Mouse (Mus musculus): ENCODE results near the gene Orc3. TPM values are rescaled to one million over a fixed set of nuclear protein-coding genes. Genes with fewer than 3 reads are reported as not detected.
A peak's percentile ranks its signal among the peaks of the same experiment; 100 is the strongest.
"Not testable (repeated sequence)": the region's sequence is repeated elsewhere in the genome, so short reads cannot be mapped to it uniquely, and the experiment has no call there.

Gene Orc3
- total RNA-seq, 2 experiments from 2014 or later, result 56.3 to 81.0 TPM

DNA sequence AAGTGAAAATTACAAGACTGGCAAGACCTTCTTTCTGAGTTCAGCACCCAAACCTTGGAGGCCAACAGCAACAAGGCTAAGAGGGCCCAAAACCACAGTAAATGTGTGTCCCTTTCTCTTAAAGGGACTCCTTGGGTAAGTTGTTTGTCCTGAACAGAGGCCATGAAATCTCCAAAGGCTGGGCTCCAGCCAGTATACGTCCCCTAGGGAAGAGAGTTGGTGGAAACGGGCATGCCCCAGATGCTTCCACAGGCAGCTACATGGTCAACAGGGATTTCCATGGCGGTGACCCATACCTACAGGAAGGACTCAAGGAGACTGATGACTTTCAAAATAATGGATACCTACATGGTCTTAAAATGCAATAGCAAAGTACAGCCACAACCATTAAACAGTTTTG lies 31.3 kb downstream of the Orc3 start:
- DNase-seq, result peak; percentile 73

DNA sequence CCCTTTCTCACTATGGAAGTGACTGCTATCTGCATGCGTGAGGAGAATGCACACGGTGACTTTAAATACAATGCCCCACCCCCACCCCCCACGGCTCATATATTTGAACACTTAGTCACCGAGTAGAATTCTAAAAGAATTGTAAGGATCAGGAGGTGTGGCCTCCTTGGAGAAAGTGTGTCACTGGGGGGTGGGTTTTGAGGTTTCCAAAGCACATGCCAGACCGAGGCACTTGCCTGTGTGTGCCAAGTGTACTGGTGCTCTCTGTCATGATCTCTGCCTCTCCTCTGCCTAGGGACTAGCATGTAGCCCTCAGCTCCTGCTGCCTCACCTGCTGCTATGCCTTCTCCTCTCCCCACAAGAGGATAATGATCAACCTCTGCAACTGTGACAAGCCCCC lies 32.3 kb downstream of the Orc3 start:
- peak; percentile 28 for DNase-seq

GRCm38 (mm10) chr4:34581990-34582389 lies 32.8 kb downstream of the Orc3 start:
- DNase-seq, result no peak

DNA sequence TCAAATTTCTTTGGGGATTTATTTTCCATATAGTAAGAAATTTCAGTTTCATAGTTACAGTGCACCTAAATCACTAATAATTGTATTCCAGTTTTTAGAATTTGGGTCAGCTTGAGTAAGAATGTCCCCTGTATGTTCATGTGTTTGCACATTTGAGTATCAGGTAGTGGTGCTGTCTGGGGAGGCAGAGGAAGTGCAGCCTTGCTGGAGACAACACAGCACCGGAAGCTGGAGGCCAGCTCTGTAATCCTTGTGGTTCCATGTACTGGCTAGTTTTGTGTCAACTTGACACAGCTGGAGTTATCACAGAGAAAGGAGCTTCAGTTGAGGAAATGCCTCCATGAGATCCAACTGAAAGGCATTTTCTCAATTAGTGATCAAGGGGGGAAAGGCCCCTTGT lies 33.3 kb downstream of the Orc3 start:
- DNase-seq, result not testable (repeated sequence)

GRCm38 (mm10) chr4:34579215-34579614 lies 35.5 kb downstream of the Orc3 start:
- no peak for DNase-seq

DNA sequence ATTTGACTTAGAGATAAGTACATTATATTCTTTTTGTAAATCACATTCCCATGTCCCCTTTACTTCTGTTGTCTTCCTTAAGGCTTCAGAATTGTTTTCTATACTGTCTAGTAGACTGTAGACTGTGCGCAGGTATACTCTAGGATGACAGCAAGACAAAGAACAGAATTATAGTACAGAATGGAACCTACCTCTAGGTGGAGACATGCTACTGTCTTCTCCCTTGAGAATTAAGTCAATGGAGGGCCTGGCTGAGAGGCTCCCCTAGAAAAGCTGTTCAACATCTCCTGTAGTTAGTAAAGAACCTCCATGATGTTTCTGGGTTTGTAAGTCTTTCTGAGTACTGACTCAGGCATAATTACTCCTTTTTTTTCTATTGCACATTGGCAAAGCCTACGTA lies 37.7 kb downstream of the Orc3 start:
- DNase-seq, result no peak

- DNase-seq, result no peak
Measured at GRCm38 (mm10) chr4:34572876-34573275, 41.9 kb downstream of the Orc3 start.

DNA sequence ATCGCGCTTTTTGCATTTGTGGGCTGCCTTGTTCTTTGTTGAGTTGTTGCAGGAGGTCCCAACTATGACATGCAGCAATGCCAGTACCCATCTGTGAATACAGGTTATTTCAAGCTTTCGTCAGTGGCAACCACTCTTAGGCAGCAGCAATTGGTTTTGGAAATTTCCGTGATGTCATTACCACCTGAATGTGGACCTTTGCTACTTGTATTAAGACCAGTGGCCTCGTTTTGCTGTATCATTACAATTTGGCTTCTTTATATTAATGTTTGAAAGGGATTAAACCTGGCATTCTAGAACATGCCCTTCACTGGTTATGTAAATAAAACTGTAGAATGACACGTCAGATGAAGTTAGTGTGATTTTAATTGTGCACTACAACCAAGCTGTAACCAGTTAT lies 48.5 kb downstream of the Orc3 start:
- DNase-seq, result no peak

- DNase-seq, result peak; percentile 51
Measured at GRCm38 (mm10) chr4:34560971-34561370, 53.8 kb downstream of the Orc3 start.

- DNase-seq, result no peak
Measured at GRCm38 (mm10) chr4:34556183-34556582, 58.6 kb downstream of the Orc3 start.

DNA sequence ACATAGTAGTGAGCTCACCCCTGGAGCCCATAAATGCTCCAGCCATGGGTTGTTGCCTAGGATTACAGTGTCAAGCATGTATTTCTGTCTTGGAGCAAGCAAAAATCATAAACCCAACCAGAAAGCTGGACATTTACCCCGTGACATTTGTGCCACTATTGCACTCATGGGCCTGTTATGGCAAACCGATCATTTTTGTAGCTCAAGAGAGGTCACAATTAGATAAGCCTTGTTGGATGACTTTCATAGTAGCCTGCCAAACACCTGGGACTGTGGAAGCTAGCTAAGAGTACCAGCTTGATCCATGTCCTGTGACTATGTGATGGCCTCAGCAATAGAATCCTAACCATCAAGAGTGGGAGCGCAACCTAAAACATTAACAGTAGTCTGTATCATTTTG lies 59.1 kb downstream of the Orc3 start:
- no peak for DNase-seq

- DNase-seq, result no peak
Measured at GRCm38 (mm10) chr4:34554596-34554995, 60.1 kb downstream of the Orc3 start.

- DNase-seq, result no peak
Measured at GRCm38 (mm10) chr4:34551966-34552365, 62.8 kb downstream of the Orc3 start.

- peak; percentile 79 for DNase-seq
Measured at GRCm38 (mm10) chr4:34551098-34551809, 63.5 kb downstream of the Orc3 start.

- DNase-seq, result no peak
Measured at GRCm38 (mm10) chr4:34550748-34551097, 64.0 kb downstream of the Orc3 start, which contains the start of gene Akirin2. TSS of gene Akirin2 (plus strand) at chr4:34550937.

GRCm38 (mm10) chr4:34549981-34550747 lies 64.6 kb downstream of the Orc3 start:
- peak; percentile 97 for DNase-seq

DNA sequence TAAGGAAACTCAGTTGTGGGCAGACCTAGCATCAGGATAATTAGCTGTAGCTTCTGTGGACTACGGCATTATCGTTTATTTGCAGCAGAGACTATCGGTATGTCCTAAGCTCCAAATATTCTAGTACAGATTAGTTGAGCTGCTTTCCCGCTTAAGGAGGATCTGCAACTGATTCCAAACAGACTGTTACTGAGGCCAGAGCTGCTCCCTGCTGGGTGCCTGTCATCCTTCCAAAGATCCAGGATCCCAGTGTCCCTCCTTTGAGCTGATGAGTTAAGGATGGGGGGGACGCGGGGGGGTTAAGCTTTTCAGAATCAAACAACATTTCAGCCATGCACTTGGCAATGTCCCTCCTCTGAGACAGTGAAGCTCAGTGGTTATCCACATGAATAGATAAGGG lies 84.8 kb downstream of the Orc3 start:
- no peak for DNase-seq

DNA sequence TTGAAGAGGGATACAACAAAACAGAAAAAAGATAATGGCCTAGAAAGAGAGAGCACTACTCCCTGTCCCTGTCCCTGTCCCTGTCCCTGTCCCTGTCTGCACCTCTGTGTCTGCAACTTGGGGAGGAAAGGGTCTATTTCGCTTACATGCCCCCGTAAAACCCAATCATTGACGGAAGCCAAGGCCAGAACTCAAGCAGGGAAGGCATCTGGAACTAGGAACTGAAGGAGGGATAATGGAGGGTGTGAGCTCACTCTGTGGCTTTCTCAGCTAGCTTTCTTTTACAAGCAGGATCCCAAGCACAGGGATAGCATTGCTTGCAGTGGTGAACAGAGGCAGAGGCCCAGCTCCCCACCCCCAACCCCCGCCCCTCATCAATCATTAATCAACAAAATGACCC lies 85.4 kb downstream of the Orc3 start:
- no peak for DNase-seq

DNA sequence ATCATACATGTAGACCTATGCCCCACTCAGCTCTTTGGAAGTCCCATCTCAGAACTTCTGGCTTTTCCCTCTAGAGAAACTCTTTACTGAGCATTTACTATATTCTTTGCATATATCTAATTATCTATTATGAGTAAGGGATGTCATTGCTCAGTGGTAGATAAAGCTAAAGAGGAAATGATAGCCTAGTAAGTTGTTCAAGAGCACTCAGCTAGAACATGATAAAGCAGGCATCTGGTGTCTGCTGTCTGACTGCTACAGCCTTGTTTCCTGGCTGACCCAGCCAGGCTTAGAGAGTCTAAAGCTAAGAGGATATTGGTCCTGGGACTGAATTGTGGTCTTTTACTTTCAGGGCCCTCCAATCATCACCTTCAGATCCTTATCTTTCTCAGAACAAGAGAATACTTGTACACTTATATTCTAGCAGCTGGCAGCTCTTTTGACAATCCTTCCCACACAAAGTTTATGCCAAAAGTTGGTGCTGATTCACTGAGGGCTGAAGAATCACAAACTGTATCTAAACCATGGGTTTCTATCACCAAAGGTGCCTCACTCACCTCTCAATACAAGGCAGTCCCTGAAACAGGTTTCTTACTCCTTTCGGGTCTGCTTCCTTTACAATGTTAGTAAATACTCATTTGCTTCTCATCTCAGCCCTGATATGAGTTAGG lies 86.2 kb downstream of the Orc3 start:
- no peak for DNase-seq

- DNase-seq, result no peak
Measured at GRCm38 (mm10) chr4:34526771-34527170, 88.0 kb downstream of the Orc3 start.

- DNase-seq, result no peak
Measured at GRCm38 (mm10) chr4:34523586-34523985, 91.2 kb downstream of the Orc3 start.

DNA sequence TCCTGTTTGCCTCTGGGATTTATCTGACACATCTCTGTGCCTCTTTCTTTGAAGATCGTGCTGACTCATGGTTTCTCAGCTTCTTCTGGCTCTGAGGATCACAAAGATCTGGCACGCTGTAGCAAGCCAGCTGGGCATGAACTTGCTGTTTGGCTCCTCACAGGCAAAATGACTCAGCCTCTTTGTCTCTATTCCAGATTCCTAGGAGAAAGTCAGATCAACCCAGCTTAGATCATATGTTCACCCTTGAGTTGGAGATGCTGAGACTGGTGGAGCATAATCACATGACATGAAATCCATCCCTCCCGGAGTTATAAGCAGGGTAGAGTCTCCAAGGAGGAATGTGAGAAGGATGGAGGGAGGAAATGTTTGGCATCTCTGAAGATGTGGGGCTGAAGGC lies 91.9 kb downstream of the Orc3 start:
- peak; percentile 52 for DNase-seq

Data from adrenal gland, postnatal 10 days (tissue).